Mouse (Mus musculus) E14TG2a.4 (cell line): ENCODE measurements at regions not wholly inside any gene's neighbourhood (a gene's known extent, or its start where the extent isn't known, plus 50 kb on each side); places are given as distances from the start of the nearest gene placed in this dataset.

ENCODE experiments used
- H3K27me3 ChIP-seq: 2 replicates; pipeline ENCODE4 v1.6.1; 2014; ENCODE audit warnings: low read length, control low read depth; ENCODE audit not compliant: insufficient read depth
- H3K36me3 ChIP-seq: 2 replicates; pipeline ENCODE4 v1.6.1; 2014; ENCODE audit warnings: low read length, control low read depth; ENCODE audit not compliant: insufficient read depth
- H3K4me1 ChIP-seq: replicated peaks from 2 replicates; pipeline ENCODE4 v1.6.1; 2014; ENCODE audit warnings: low read depth, low read length, control low read depth
- H3K4me3 ChIP-seq: replicated peaks from 2 replicates; pipeline ENCODE4 v1.5.1; 2014; ENCODE audit warnings: mild to moderate bottlenecking, low read length
- H3K9me3 ChIP-seq: 2 replicates; pipeline ENCODE4 v1.6.1; 2014; ENCODE audit warnings: low read length, control low read depth
- CTCF ChIP-seq: conservative IDR thresholded peaks from 2 replicates; pipeline ENCODE4 v1.5.1; 2014; ENCODE audit warnings: low read length
- NANOG ChIP-seq: IDR thresholded peaks from 2 replicates; pipeline ENCODE4 v1.6.1; 2014; ENCODE audit warnings: borderline replicate concordance, low read length, mixed read lengths
- POU5F1 ChIP-seq: IDR thresholded peaks from 2 replicates; pipeline ENCODE4 v1.6.1; 2014; ENCODE audit warnings: low read length, borderline replicate concordance

GRCm38 (mm10) chr11:110649575-110650210 is 250.8 kb downstream of the Map2k6 start:
- Histone ChIP-seq H3K4me3 (no peak overlapping the region), H3K4me1 (no peaks in the 10 kb centered on the region), H3K9me3 (no peaks in the 10 kb centered on the region), H3K27me3 (no peaks in the 10 kb centered on the region), H3K36me3 (no peaks in the 10 kb centered on the region)
- TF ChIP-seq CTCF = no peak
- no peak for TF ChIP-seq POU5F1
- no peak for TF ChIP-seq NANOG

- no peaks in the 10 kb centered on the region for H3K36me3 ChIP-seq
- no peak overlapping the region for H3K4me3 ChIP-seq
- no peaks in the 10 kb centered on the region for H3K4me1 ChIP-seq
- TF ChIP-seq CTCF (no peak), POU5F1 (no peak), NANOG (no peak)
- H3K27me3 ChIP-seq = no peaks in the 10 kb centered on the region
- no peaks in the 10 kb centered on the region for H3K9me3 ChIP-seq
Measured at GRCm38 (mm10) chr11:110652068-110652467, 253.1 kb downstream of the Map2k6 start.

DNA sequence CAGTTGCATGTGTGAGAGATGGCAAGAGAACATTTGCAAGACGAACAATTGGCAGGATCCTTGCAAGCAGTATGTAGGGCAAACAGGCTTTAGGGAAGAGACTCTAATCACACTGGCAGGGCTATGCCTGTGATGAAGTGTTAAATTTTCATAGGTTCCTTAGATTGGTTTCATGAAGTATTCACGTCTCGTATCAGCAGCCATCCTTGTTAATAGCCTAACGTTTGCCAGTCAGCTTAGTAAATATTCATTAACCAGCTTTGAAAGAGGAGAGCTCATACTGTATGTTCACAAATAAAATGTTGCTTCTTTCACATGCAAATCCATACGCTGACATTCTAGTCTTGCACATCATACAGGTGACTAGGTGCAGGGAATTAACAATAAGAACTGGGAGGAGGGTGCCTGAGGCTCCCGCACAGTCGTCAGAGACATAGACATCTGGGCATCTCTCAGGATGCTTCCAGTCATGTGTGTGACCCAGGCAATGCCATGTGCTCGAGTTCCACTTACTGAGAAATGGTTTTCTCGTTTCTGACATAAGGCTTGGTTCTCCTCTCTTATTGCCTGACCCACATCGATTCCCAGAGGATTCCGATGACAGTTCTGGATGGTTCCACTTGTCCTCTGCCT is 257.7 kb downstream of the Map2k6 start:
- Histone ChIP-seq H3K4me1 (no peaks in the 10 kb centered on the region), H3K4me3 (no peak overlapping the region), H3K27me3 (no peaks in the 10 kb centered on the region), H3K36me3 (no peaks in the 10 kb centered on the region), H3K9me3 (no peaks in the 10 kb centered on the region)
- TF ChIP-seq POU5F1 (no peak), CTCF (no peak), NANOG (no peak)

GRCm38 (mm10) chr11:110657854-110658253 is 258.9 kb downstream of the Map2k6 start:
- Histone ChIP-seq H3K9me3 (no peaks in the 10 kb centered on the region), H3K4me1 (no peaks in the 10 kb centered on the region), H3K36me3 (no peaks in the 10 kb centered on the region), H3K4me3 (no peak overlapping the region), H3K27me3 (no peaks in the 10 kb centered on the region)
- TF ChIP-seq POU5F1 (no peak), CTCF (no peak), NANOG (no peak)

DNA sequence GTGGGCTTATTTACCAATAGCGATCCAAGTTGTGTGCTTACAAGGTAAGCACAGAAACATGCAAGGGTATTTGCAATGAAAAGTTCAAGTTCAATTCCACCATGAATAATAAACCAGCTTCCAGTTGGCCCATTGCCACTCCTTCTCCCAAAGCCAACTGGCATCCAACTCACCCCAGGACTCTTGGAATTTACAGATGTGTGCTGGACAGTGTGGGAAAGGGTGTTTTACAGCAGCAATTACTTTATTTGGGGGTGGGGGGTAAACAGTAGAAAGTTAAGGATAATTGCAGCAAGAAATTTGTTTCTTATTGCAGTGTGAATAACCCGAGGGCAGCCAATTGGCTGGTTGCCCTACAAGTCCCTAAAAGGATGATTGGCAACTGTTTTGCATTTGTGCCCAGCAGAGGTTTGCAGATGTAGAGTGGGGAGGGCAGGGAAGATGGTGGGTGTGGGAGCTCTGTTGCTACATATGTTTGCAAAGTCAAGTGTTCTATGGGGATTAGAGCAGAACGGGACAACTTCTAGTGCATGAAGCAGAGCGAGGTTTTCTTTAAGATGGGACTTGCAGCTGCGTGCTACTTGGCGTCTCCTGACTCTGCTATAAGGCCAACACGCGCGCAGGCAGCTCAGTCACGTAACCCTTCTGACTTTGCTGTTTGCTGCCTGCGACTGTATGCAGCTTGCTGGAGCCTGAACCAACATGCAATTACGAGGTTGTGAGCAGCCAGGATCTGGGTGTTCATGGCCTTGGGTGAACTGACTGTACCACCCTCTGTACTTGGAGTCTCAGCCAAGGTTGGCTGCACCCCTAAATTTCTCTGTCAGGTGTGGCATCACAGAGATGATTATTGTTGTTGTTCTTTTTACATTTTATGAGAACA is 271.9 kb downstream of the Map2k6 start:
- Histone ChIP-seq H3K27me3 (no peaks in the 10 kb centered on the region), H3K4me3 (no peak overlapping the region), H3K9me3 (no peaks in the 10 kb centered on the region), H3K36me3 (no peaks in the 10 kb centered on the region), H3K4me1 (no peaks in the 10 kb centered on the region)
- TF ChIP-seq NANOG (no peak), CTCF (no peak), POU5F1 (no peak)

DNA sequence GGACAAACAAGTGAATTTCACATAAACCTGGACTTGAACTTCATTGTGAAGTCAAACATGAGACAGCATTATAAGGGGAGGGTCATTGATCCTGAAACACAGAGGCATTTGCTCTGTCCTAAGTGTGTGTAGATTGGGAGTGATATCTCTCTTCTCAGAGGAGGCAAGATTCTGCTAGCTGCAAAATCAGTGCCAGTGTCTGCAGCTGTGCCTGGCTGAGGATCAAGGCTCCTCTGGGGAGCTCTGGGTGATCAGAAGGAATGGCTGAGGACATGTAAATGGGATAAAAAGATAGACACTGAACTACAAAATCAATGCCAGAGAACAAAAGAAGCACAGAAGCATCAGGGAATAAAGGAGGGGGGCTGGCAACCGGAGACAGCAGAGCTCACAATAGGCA is 274.0 kb downstream of the Map2k6 start:
- no peaks in the 10 kb centered on the region for H3K36me3 ChIP-seq
- H3K4me3 ChIP-seq = no peak overlapping the region
- H3K27me3 ChIP-seq = no peaks in the 10 kb centered on the region
- no peaks in the 10 kb centered on the region for H3K4me1 ChIP-seq
- H3K9me3 ChIP-seq = no peaks in the 10 kb centered on the region
- TF ChIP-seq CTCF (no peak), NANOG (no peak), POU5F1 (no peak)

GRCm38 (mm10) chr11:110692824-110693223 is 275.0 kb upstream of the Kcnj16 start:
- Histone ChIP-seq H3K9me3 (no peaks in the 10 kb centered on the region), H3K4me3 (no peak overlapping the region), H3K36me3 (no peaks in the 10 kb centered on the region), H3K4me1 (no peaks in the 10 kb centered on the region), H3K27me3 (no peaks in the 10 kb centered on the region)
- no peak for TF ChIP-seq CTCF
- no peak for TF ChIP-seq NANOG
- TF ChIP-seq POU5F1 = no peak

GRCm38 (mm10) chr11:110697067-110697466 is 270.8 kb upstream of the Kcnj16 start:
- Histone ChIP-seq H3K9me3 (no peaks in the 10 kb centered on the region), H3K4me3 (no peak overlapping the region), H3K4me1 (no peaks in the 10 kb centered on the region), H3K36me3 (no peaks in the 10 kb centered on the region), H3K27me3 (no peaks in the 10 kb centered on the region)
- TF ChIP-seq NANOG = no peak
